Mouse (Mus musculus): ENCODE results near the gene Atxn7l1. TPM values are rescaled to one million over a fixed set of nuclear protein-coding genes. Genes with fewer than 3 reads are reported as not detected.

Gene Atxn7l1
- polyA plus RNA-seq, 1 experiment from 2014 or later: 15.7 TPM

DNA sequence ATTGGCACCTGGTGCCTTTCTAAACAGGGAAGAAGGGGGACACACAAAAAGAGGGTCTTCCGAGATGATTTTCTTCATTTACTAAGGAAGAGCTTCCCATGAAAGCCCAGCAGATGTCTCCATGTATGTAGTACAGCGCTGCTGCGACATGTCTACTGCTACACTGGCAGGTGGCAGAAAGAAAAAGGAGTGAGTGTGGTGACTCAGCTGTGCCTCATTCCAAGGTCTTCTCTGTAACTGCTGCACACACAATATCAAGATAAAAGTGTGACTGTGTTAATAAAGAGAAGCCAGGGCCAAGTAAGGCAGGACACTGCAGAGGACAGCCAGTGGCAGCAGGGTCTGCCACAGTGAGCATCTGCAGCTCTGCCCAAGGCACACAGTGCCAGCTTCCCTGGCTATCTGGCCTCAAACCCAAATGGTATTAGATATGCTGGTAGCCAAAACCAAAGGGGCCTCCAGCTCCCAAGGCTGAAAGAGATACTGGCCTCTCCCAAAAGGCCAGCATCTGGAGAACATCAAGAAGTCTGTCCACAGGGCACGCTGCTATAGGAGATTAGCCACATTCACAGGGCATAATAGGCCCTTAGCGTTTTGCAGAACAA is 212.5 kb downstream of the Atxn7l1 start:
- Histone ChIP-seq H3K9me3 (ENCODE audit: control insufficient read depth, low read length) (no peaks in the 10 kb centered on the region), H3K9ac (ENCODE audit: low read length) (no peak overlapping the region)
- WGBS: 82% methylated on average over 5 of the region's 5 CpGs

DNA sequence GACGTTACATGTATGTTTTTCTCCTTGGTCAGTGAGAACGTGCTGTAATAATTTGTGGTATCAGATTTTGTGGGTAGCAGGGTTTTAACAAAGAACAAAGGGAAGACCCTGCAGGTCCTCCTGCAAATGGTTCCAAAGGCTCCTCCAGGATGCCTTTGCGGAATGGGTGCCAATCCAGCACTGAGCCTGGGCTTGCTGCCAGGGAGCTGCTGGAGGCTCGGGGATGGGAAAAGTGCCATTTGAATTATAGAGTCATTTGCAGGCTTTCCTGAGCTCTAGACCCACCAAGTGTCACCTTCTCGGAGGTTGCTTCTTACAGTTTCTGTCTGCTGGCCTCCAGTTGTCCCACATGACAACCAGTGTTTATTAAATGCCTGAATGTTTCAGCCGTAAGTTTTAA is 213.2 kb downstream of the Atxn7l1 start:
- Histone ChIP-seq H3K9ac (ENCODE audit: low read length) (no peak overlapping the region), H3K9me3 (ENCODE audit: control insufficient read depth, low read length) (no peaks in the 10 kb centered on the region), H3K27ac (ENCODE audit: low read length) (no peak overlapping the region), H3K27me3 (ENCODE audit: control insufficient read depth, insufficient read depth, low read depth, low read length) (no peaks in the 10 kb centered on the region), H3K4me3 (ENCODE audit: low read length) (no peak overlapping the region), H3K4me2 (ENCODE audit: low read depth, low read length) (no peak overlapping the region), H3K36me3 (ENCODE audit: control insufficient read depth, insufficient read depth, low read length) (peaks cover 3% of the 10 kb centered on the region; the same call in 1 of the 2 replicates), H3K4me1 (replicated peaks; ENCODE audit: control insufficient read depth, insufficient read depth, low read length) (peaks cover 4% of the 10 kb centered on the region; the same call in 1 of the 2 replicates)
- 37% methylated on average over 6 of the region's 6 CpGs for WGBS
- no peak for ATAC-seq (ENCODE audit: low read depth)

More for the DNA sequence above, 212.5 kb downstream of the Atxn7l1 start:
- Histone ChIP-seq H3K36me3 (ENCODE audit: control insufficient read depth, insufficient read depth, low read length) (peaks cover 3% of the 10 kb centered on the region; the same call in 1 of the 2 replicates), H3K4me2 (ENCODE audit: low read depth, low read length) (no peak overlapping the region), H3K4me1 (replicated peaks; ENCODE audit: control insufficient read depth, insufficient read depth, low read length) (peaks cover 4% of the 10 kb centered on the region; the same call in 1 of the 2 replicates), H3K4me3 (ENCODE audit: low read length) (no peak overlapping the region), H3K27me3 (ENCODE audit: control insufficient read depth, insufficient read depth, low read depth, low read length) (no peaks in the 10 kb centered on the region), H3K27ac (ENCODE audit: low read length) (no peak overlapping the region)
- no peak for ATAC-seq (ENCODE audit: low read depth)

DNA sequence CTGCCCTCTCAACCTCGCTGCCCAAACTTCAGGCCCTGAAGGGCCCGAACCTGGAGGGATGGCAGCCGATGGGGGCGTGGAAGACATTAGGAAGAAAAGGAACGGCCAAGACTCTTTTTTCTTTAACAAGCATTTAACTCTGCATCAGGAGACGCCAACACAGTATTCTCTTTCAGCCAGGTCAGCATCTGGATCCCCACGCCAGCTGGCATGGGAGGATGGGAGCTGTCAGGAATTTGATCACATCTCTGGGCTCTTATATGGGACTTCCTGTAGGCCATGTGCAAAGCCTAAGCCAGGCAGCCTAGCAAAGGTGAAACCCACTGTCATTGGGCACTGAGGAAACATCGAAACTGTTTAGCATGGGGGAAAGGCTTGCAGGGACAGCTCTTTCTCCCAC is 217.0 kb downstream of the Atxn7l1 start:
- H3K27ac ChIP-seq (ENCODE audit: low read length): no peak overlapping the region
- 81% methylated on average over 8 of the region's 8 CpGs for WGBS
- no peak for ATAC-seq (ENCODE audit: low read depth)
- no peak overlapping the region for H3K4me3 ChIP-seq (ENCODE audit: low read length)
- H3K4me1 ChIP-seq (replicated peaks; ENCODE audit: control insufficient read depth, insufficient read depth, low read length): peaks cover 4% of the 10 kb centered on the region; the same call in 1 of the 2 replicates
- H3K9me3 ChIP-seq (ENCODE audit: control insufficient read depth, low read length): no peaks in the 10 kb centered on the region
- H3K36me3 ChIP-seq (ENCODE audit: control insufficient read depth, insufficient read depth, low read length): peaks cover 2% of the 10 kb centered on the region; the same call in 1 of the 2 replicates
- H3K4me2 ChIP-seq (ENCODE audit: low read depth, low read length): no peak overlapping the region
- H3K9ac ChIP-seq (ENCODE audit: low read length): no peak overlapping the region
- H3K27me3 ChIP-seq (ENCODE audit: control insufficient read depth, insufficient read depth, low read depth, low read length): no peaks in the 10 kb centered on the region

DNA sequence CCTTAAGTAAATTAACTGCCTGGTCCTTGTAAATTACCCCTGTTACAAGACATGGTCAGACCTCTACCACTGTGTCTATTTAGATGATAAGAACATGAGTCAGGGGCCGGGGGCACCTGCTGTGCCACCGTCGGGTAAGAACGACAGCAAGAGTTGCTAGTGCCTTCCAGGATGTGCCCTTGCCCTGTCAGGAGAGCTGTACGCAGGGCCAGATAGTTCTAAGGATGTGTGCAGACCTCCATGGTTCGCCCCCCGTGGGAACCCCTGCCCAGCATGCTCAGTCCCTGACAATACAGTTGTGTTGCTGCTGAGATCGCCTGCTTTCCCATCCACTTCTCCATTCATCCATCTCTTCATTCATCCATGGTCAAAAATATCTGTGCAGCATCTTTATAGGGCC is 217.6 kb downstream of the Atxn7l1 start:
- WGBS: 85% methylated on average over 8 of the region's 8 CpGs
- Histone ChIP-seq H3K9me3 (ENCODE audit: control insufficient read depth, low read length) (no peaks in the 10 kb centered on the region), H3K36me3 (ENCODE audit: control insufficient read depth, insufficient read depth, low read length) (peaks cover 2% of the 10 kb centered on the region; the same call in 1 of the 2 replicates), H3K4me1 (replicated peaks; ENCODE audit: control insufficient read depth, insufficient read depth, low read length) (peaks cover 4% of the 10 kb centered on the region; the same call in 1 of the 2 replicates), H3K27me3 (ENCODE audit: control insufficient read depth, insufficient read depth, low read depth, low read length) (no peaks in the 10 kb centered on the region), H3K27ac (ENCODE audit: low read length) (no peak overlapping the region), H3K4me3 (ENCODE audit: low read length) (no peak overlapping the region), H3K9ac (ENCODE audit: low read length) (no peak overlapping the region), H3K4me2 (ENCODE audit: low read depth, low read length) (no peak overlapping the region)
- no peak for ATAC-seq (ENCODE audit: low read depth)

DNA sequence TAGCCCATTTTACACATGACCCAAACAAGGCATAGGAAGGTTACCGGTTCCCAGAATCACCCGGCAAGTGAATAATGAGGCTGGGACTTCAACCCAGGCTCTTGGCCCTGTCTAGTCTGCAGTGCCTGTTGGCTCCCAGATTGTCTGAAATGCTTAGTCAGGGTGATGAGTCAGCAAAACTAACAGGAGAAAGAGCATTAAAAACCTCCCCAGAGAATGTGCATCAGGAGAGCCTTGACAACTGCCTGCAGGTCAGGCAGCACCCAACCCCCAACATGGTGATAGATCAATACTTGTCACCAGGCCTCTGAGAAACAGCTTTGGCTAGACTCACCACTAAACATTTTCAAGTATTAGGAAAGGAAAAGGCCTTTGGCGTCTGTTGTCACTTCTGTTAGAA is 222.1 kb downstream of the Atxn7l1 start:
- Histone ChIP-seq H3K27me3 (ENCODE audit: control insufficient read depth, insufficient read depth, low read depth, low read length) (no peaks in the 10 kb centered on the region), H3K36me3 (ENCODE audit: control insufficient read depth, insufficient read depth, low read length) (peaks cover 2% of the 10 kb centered on the region; the same call in 1 of the 2 replicates)

DNA sequence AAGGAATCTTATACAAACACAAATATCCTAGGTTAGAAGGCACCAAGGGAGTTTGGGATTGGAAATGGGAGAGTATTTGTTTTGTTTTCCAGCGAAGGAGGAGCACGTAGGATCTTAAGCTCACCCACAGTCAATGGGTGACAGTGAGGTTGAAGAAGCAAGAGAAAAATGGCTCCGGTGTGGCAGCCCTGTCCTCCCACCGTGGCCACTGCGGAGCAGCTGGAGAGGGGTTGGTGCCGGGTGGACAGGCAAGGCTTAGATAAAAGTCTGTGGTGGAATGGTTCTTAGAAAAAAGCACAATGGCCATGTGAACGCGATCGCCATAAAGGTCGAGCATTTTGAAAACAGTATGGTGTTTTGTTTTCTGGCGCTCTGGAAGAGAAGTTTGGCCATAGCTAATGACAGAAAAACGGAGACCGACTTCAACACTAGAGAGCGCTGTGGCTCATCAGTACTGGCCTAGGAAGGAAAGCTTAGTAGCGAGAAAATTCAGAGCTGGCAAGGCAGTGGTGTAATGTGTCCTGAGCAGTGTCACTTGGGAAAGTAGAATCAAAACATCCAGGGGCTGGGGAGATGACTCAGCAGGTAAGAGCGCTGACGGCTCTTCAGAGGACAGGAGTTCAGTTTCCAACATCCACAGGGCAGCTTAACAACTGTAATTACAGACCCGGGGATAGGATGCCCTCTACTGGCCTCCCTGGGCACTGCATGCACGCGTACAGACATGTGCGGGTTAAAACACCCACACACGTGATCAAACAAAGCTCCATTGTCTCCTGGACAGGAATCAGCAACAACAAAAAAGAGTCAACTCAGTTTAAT is 232.3 kb downstream of the Atxn7l1 start:
- Histone ChIP-seq H3K27me3 (ENCODE audit: control insufficient read depth, insufficient read depth, low read depth, low read length) (no peaks in the 10 kb centered on the region), H3K4me2 (ENCODE audit: low read depth, low read length) (peak overlapping the region; percentile 36), H3K9me3 (ENCODE audit: control insufficient read depth, low read length) (no peaks in the 10 kb centered on the region), H3K27ac (ENCODE audit: low read length) (no peak overlapping the region), H3K36me3 (ENCODE audit: control insufficient read depth, insufficient read depth, low read length) (no peaks in the 10 kb centered on the region), H3K9ac (ENCODE audit: low read length) (no peak overlapping the region; the same call in 1 of the 2 replicates), H3K4me1 (replicated peaks; ENCODE audit: control insufficient read depth, insufficient read depth, low read length) (no peaks in the 10 kb centered on the region), H3K4me3 (ENCODE audit: low read length) (peak overlapping the region; percentile 23)
- WGBS: 17% methylated on average over 22 of the region's 22 CpGs
- ATAC-seq (ENCODE audit: low read depth): peak; percentile 81

More for the DNA sequence above, 222.1 kb downstream of the Atxn7l1 start:
- no peak overlapping the region for H3K4me3 ChIP-seq (ENCODE audit: low read length)
- H3K4me2 ChIP-seq (ENCODE audit: low read depth, low read length): no peak overlapping the region
- no peak for ATAC-seq (ENCODE audit: low read depth)
- no peaks in the 10 kb centered on the region for H3K9me3 ChIP-seq (ENCODE audit: control insufficient read depth, low read length)
- no peak overlapping the region for H3K9ac ChIP-seq (ENCODE audit: low read length)
- H3K4me1 ChIP-seq (replicated peaks; ENCODE audit: control insufficient read depth, insufficient read depth, low read length): no peaks in the 10 kb centered on the region
- H3K27ac ChIP-seq (ENCODE audit: low read length): no peak overlapping the region
- WGBS: 71% methylated on average over 3 of the region's 3 CpGs

DNA sequence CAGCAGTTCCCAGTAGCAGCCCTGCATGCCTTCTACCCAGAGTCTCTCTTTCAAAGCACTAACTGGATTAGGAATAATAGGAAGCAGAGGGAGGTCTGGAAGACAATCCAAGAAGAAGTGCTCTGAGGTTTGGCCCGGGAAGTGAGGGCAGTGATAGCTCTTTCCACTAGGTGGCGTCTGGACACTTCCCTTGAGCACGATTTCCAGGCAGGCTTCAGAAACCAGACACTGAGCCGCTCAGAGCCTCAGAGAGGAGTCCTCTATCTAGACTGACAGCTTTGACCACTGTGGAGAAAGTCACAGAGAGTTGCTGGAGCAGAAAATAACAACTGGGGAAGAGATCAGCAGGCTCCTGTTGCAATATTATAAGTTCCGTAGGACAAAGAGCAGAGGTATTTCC is 241.3 kb downstream of the Atxn7l1 start:
- Histone ChIP-seq H3K4me2 (ENCODE audit: low read depth, low read length) (no peak overlapping the region), H3K4me1 (replicated peaks; ENCODE audit: control insufficient read depth, insufficient read depth, low read length) (no peaks in the 10 kb centered on the region), H3K9ac (ENCODE audit: low read length) (no peak overlapping the region), H3K36me3 (ENCODE audit: control insufficient read depth, insufficient read depth, low read length) (no peaks in the 10 kb centered on the region), H3K4me3 (ENCODE audit: low read length) (no peak overlapping the region), H3K27me3 (ENCODE audit: control insufficient read depth, insufficient read depth, low read depth, low read length) (0 out of 2 replicates have a peak, but pooled peaks cover 2% of the 10 kb centered on the region), H3K27ac (ENCODE audit: low read length) (no peak overlapping the region), H3K9me3 (ENCODE audit: control insufficient read depth, low read length) (no peaks in the 10 kb centered on the region)
- ATAC-seq (ENCODE audit: low read depth): peak; percentile 75
- 9% methylated on average over 5 of the region's 5 CpGs for WGBS

DNA sequence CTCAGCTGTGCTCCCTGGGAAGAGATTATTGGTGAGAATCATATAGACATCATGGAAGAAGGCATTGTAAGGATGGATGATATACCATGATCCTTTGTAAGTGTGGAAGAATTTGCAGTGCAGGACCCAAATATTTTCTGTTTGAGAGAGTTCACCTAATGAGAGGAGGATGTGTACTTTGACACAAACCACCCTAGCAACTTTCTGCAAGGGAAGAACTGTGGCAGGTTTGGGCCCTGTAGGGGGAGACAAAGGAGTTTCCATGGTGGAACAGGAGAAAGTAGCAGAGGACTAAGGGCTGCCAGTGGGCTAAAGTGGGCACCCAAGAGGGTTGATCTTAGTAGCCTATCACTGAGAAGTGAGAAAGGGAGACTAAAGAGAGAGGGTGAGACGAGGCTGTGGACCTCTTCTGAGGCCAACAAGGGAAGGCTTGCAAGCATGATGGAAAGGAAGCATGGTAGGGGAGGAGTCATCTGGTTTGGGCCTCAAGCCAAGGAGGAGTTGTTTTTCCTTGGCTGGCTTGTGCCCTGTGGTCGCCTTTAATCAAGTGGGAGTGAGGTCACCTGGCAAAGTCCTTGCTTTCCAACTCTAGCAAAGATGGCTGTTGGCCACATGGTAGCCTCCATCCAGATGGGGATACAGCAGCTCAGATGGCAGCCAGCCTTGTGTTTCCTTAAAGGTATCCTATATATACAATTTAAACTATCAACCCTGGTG is 243.5 kb downstream of the Atxn7l1 start:
- no peak overlapping the region for H3K4me3 ChIP-seq (ENCODE audit: low read length)
- H3K9me3 ChIP-seq (ENCODE audit: control insufficient read depth, low read length): no peaks in the 10 kb centered on the region
- ATAC-seq (ENCODE audit: low read depth): no peak
- WGBS: 40% methylated on average over 2 of the region's 2 CpGs
- no peak overlapping the region for H3K9ac ChIP-seq (ENCODE audit: low read length)
- no peaks in the 10 kb centered on the region for H3K36me3 ChIP-seq (ENCODE audit: control insufficient read depth, insufficient read depth, low read length)
- H3K4me1 ChIP-seq (replicated peaks; ENCODE audit: control insufficient read depth, insufficient read depth, low read length): peaks cover 7% of the 10 kb centered on the region; the same call in 1 of the 2 replicates
- no peak overlapping the region for H3K4me2 ChIP-seq (ENCODE audit: low read depth, low read length)
- 0 out of 2 replicates have a peak, but pooled peaks cover 2% of the 10 kb centered on the region for H3K27me3 ChIP-seq (ENCODE audit: control insufficient read depth, insufficient read depth, low read depth, low read length)
- H3K27ac ChIP-seq (ENCODE audit: low read length): no peak overlapping the region
